Mouse (Mus musculus): ENCODE results near the gene Gpr162. TPM values are rescaled to one million over a fixed set of nuclear protein-coding genes. Genes with fewer than 3 reads are reported as not detected.
"Not testable (repeated sequence)": the region's sequence is repeated elsewhere in the genome, so short reads cannot be mapped to it uniquely, and the experiment has no call there.

Gpr162 gene
- total RNA-seq, 1 experiment from 2014 or later: 0.32 TPM

DNA sequence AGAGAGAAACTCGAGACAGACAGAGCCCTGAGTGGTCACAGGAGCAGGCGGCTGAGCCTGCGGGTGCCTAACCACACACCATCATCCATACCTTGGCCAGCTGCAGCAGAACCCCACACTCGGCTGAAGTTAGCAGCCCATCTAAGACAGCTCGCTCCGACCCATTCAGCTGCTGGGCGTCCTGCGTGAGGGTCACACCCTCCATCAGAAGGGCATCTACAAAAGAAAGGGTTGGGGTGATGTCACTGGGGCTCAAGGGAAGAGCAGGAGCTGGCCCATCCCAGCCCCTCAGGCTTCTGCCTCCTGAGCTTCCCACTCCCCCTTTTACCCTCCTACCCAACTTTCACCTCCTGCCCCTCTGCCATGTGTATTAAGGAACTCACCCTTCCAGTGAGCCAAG, 13.2 kb downstream of the Gpr162 start:
- no peak for ATAC-seq (replicated peaks; ENCODE audit: low read depth, poor library complexity, severe bottlenecking)

DNA sequence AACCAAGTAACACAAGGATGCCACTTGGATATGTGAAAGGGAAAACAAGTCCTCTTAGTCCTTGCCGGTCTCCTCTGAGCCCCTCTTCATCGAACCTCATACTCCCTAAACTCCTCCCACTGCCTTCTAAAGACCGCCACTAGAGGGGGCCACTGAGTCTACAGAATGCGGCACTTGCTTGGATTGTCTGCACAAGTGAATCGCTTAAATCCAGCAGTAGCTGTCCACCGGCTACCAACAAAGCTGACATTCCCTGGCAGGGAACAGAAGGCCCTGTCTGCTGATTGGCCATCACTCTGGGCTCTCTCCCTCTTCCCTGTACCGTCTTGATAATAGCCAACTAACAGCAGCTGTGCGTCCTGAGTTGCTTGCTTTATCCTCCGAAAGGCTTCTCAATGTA, 16.5 kb downstream of the Gpr162 start:
- ATAC-seq (replicated peaks; ENCODE audit: low read depth, poor library complexity, severe bottlenecking): peak; percentile 97

DNA sequence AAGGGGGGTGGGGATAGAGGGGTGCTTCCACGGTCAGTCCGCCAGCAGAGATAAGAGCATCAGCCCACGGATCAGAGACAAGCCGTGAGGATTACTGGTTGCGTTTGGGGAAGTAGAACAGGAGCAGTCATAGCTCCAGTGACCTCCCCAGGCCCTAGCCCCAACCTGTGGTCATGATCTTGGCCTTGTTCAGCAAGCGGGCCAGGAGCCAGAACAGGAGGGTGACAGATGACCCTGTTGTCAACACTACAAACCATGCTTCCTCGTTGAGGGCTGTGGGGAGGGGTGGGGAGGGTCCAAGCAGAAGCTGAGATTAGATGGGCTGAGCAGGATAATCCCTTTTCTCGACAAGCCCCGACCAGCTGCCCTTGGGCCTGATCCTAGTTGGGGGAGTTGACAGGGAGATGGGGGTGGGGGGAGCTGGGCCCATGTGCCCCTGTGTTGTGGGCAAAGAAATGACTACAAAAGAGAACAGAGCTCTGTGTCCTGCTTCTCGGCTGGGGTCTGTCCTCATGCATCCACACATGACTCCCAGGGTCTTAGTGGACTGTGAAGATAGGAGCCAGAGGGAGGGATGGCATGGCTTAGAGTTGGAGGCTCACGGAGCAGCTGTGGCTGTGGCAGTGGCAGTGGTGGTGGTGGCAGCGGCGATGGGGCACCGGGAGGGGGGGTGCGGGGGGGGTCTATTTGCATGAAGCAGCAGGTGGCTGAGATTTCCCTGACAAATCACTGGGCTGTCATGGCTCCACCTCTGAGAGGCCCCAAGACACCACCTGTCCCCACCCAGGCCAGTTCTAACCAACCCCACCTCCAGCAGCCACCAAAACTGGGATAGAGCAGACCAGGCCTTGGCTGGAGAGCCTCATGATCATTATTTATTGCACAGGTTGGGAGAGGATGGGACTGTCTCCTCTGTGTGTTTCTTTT, 23.3 kb downstream of the Gpr162 start, which contains the start of gene Gnb3:
Gene Gnb3, minus strand, starts transcription at position 35 of the 927 bp plus-strand sequence.
- peak; percentile 78 for ATAC-seq (replicated peaks; ENCODE audit: low read depth, poor library complexity, severe bottlenecking)

DNA sequence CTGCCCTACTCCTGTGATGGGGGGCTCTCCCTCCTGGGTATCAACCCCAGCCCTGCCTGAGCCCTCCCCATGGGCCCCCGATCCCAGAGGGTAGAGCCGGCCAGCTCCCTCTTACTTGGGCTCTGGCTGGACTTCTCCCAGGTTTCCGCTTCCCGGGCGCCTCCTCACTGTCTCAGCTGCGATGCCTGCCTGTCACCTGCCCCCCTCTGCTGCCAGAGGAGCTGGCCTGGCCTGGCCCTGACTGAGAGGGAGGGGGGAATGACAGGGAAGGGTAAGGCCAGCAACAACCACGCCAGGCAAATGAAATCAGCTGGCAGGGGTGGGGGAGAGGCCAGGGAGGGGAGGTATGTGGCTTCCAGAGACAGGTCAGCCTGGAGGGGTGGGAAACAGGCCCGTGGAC, 24.0 kb downstream of the Gpr162 start:
- ATAC-seq (replicated peaks; ENCODE audit: low read depth, poor library complexity, severe bottlenecking): no peak; the same call in 1 of the 2 replicates

DNA sequence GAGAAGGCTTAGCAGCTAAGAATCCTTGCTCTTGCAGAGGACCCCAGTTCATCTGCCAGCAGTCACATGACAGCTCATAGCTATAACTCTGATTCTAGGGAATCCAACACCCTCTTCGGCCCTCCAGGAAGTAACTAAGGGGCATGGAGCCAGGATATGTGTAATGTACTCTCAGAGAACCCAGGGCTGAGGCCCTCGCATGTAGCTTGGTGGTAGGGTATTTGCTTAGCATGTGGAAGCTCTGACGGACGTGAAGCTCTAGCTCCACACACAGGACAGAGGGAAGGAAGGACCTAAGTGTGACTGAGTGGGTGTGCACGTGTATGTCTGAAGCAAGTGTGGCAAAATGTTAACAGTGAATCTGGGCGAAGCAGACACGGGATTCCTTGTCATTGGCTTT, 27.4 kb downstream of the Gpr162 start:
- ATAC-seq (replicated peaks; ENCODE audit: low read depth, poor library complexity, severe bottlenecking): no peak

DNA sequence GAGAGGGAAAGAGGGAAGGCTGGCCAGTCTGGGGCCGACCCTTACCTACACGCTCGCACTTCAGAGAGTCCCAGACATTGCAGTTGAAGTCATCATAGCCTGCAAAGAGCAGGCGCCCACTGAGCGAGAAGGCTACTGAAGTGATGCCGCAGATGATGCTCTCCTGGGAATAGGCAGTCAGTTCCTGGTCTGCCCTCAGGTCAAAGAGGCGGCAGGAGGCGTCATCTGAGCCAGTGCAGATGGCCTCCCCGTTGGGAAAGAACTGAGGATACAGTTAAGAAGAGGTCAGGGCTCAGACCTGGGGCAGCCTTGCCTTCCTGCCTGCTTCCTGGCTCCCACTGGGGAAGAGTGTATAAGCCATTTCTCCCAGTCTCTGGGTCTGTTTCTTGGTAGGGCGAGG, 28.3 kb downstream of the Gpr162 start:
- ATAC-seq (replicated peaks; ENCODE audit: low read depth, poor library complexity, severe bottlenecking): no peak

DNA sequence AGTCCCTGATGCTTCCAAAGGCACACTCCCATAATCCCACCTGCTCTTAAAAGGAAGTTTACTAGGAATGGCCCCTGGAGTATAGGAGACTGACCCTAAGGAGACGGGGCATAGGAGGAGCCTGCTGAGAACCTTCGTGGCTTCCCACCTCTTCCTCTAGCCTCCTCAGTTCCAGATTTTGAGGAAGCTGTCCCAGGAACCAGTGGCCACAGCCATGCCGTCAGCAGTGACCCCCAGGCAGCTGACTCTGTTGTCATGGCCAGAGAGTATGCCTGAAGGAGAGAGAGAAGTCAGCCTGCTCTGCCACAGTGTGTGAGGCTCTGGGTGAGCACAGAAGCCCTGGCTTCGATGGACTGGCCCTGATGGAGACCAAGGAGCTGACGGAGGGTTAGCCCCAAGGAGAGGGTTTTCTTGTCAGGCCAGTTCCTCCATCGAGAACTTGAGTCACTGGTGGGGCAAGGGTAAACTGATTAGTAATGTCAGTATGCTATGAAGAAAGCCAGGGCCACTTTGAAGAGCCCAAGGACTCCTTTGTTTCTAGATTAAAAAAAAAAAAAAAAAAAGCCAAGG, 29.2 kb downstream of the Gpr162 start:
- no peak for ATAC-seq (replicated peaks; ENCODE audit: low read depth, poor library complexity, severe bottlenecking)

DNA sequence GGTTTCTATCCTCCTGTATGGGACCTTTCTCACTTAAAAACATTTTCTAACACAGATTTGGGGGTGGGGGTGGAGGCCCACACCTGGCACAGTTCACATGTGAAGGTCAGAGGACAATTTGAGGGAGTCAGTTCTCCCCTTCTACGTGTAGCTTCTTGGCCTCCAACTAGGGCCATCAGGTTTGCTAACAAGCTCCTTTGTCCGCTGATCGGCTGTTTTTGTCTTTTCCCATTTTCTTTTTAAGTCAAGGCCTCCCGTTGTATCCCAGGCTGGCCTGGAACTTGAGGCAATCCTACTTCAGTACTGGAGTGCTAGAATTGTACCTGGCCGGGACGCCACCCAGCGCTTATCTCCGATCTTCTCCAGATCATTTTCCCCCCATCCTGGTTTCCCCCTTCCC, 32.1 kb downstream of the Gpr162 start:
- no peak for ATAC-seq (replicated peaks; ENCODE audit: low read depth, poor library complexity, severe bottlenecking)

DNA sequence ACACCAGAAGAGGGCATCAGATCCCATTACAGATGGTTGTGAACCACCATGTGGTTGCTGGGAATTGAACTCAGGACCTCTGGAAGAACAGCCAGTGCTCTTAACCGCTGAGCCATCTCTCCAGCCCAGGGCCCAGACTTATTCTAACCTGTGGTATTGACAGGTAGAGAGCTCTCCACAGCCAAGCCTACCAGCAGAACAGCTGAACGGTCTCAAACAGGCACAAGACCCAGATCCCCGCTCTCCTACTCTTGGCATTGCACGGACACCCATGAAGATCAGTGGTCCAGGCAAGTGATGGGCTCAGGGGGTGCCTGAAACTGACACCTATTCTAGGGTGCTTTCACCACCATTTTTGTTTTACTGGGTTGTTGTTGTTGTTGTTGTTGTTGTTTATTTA, 32.6 kb downstream of the Gpr162 start:
- not testable (repeated sequence) for ATAC-seq (replicated peaks; ENCODE audit: low read depth, poor library complexity, severe bottlenecking)

DNA sequence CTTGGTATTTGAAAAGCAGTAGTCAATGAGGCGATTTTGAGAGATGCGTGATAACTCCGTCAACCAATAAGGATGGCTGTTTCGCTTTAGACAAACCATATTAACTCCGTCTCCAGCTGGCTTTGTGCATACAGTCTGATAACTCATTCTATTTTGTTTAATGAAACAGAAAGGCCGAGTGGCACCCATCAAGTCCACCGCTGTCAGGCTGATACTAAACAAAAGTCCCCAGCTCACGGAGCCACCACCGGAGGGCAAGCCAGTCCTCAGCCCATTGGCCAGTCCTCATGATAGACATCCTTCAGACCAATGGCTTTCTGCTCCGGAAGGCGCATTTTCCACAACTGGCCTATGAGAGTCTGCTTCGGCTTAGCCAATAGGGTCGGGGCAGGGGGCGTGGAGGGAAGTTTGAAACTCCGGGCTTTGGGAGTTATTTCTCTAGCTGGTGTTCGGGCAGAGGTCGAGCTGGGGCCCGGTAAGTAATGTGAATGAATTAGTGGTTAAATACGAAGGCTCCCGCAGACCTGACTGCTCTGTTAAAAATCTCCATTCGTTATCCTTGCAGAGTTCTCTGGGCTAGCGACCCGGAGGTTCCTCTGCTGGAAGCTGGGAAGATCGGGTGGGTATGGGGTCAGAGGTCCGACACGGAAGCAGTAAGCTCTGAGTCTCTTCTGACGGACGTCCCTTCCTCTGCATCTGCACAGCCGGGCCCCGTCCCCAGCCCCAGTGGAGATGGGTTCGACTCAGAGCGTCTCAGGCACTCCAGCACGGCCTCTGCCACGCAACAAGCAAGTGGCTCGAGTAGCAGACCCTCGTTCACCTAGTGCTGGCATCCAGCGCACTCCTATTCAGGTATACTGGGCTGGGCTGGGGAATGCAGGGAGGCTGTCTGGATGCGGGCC, 33.7 kb downstream of the Gpr162 start:
- peak; percentile 61 for ATAC-seq (replicated peaks; ENCODE audit: low read depth, poor library complexity, severe bottlenecking)

DNA sequence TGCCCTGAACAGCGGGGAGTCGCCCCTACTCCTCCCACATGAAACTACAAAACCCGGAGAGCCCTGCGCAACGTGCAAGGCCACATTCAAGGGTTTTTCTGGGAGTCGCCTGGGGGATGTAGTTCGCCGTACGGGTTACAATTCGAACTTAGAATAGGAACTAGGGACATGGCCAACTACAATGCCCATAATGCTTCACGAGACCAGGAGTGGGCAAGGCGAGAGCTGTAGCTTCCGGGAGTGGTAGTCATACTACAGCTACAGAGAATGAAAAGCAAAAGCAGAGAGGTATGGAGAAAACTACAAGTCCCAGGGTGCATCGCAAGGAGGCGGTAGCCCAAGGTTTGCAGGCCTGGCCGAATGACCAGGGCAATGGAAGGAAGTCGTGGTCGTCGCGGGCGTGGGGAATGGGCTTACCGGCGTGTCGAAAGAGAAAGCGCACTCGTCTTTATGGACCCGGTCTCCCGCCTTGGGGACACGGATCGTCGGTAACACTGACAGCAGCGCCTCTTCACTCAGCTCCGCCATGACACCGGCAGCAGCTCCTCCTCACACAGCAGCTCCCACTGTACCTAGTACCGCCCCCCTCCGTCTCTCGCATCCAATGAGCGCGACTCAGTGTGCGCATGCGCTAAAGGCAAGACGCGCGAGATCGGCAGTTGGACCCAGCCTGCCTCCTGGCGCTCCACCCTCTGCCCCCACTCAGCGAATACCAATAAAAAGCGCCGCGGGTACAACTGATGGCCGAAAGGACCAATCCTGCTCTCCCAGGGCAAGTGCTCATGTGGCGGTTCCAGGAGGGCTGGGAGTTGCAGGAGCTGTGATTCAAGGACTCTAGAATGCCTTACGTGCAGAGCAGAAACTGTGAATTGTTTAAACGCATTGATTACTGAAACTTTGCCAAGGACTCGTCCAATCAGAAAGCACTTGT, 34.6 kb downstream of the Gpr162 start, which contains the start of the genes Usp5 and Cdca3:
Gene Usp5, minus strand, starts transcription at position 617 of the 931 bp plus-strand sequence.
Gene Cdca3, plus strand, starts transcription at position 680 of the 931 bp plus-strand sequence.
- ATAC-seq (replicated peaks; ENCODE audit: low read depth, poor library complexity, severe bottlenecking): peak; percentile 75

DNA sequence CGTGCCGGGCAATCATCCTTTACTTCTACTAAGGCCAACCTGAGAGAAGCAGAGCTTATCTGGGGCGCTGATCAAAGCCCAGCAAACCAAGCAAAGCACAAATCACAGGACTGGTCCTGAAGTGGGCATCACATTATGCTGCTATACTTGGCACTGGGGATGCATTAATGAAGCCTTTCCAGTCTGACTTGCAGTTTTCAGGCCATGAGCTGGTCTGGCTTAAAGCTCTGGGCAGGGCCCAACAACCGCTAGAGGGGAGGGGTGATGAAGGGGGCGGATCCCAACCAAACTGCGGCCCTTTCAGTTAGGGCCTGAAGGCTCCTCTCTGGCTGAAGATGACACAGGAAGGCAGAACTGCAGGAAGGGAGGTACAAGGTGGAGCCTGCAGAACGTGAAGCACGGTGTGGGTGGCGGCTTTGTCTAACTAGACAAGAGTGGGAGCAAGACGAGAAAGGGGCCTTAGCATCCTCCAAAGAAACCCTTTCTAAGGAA, 35.6 kb downstream of the Gpr162 start:
- peak; percentile 34 for ATAC-seq (replicated peaks; ENCODE audit: low read depth, poor library complexity, severe bottlenecking)

DNA sequence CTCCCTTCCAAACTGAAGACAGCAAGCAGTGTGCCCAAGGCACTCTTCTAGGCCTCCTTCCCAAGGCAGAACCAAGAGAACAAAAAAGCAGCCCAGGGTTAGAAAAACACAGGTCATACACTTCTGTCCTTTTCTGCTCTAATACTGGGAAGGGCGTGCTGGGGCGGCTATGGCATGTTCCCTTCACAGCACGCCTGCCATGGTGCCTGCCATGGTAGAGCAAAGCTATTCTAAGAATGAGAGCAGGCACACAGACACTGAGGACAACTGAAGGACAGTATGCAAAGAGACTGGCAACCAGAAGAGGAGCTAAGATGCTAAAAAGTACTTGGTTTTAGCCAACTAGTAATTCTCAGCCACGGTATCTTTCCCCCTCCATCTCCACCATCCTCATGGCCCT, 41.7 kb downstream of the Gpr162 start:
- ATAC-seq (replicated peaks; ENCODE audit: low read depth, poor library complexity, severe bottlenecking): no peak

DNA sequence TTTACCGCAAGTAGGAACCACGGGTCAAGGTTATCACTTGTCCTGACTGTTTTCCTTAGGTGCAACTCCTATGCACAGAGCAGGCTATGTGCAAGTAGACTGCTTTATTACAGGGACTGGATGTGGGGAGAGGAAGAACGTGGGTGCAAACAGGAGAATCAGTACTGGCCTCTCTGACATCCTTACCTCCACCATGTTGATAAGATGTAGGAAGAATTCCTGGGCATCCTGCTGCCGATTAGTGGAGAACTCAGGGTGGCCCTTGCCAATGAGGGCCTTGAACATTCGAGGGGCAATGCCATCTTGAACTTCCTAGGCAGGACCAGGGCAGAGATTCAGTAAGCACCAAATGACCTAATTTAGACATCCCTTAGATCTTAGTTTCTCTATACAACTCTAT, 42.9 kb downstream of the Gpr162 start:
- ATAC-seq (replicated peaks; ENCODE audit: low read depth, poor library complexity, severe bottlenecking): no peak

DNA sequence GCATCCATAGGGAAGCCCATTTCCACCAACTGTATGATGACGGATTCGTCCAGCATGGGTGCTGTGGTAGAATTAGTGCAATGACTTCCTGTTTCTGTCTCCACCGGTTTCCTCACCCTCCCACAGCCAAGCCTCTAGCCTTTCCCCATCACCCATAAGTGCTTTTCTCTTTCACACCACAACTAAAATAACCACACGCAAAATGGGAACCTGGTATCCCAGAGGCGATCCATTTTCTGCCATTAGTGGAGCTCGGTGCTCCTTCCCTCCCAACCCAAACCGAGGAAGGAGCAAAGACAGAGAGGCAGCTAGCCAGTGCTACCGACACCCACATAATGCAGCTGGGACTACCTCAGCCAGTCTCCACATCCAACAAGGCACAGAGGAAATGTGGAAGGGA, 45.8 kb downstream of the Gpr162 start:
- peak; percentile 55 for ATAC-seq (replicated peaks; ENCODE audit: low read depth, poor library complexity, severe bottlenecking)

DNA sequence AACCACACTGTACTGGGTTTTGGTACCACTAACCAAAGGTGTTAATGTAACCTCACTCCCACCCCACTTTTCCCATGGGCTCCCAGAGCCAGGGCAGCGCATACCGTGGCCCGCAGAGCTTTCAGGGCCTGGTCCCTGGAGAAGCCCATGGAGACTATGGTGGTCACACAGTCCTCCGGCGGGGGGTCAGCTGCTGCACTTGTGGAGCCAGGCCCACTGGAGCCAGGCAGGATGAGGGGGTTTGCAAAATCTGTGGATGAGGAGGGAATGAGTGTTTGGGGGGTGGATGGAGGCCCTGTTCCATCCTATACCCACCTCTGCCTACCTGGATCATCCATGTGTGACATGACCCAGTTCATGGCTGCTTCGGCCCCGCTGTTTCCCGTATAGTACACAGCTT, 46.2 kb downstream of the Gpr162 start:
- no peak for ATAC-seq (replicated peaks; ENCODE audit: low read depth, poor library complexity, severe bottlenecking)

DNA sequence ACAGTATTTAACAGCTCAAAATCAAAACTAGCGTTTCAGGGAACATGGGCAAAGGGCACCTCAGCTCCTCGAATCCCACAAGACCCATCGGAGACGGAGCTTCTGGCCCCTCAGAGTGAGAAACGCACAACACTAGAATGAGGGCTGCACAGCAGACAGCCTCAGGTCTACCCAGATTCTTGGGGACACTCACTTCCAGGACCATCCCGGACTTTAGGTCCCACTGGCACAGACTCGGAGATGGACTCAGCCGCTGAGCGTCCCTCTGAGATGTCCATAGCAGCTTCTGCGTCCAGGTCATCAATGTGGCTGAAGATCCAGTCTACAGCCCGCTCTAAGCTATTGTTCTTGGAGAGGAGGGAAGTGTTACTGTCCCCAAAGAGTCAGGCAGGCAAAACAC, 46.7 kb downstream of the Gpr162 start:
- ATAC-seq (replicated peaks; ENCODE audit: low read depth, poor library complexity, severe bottlenecking): no peak

DNA sequence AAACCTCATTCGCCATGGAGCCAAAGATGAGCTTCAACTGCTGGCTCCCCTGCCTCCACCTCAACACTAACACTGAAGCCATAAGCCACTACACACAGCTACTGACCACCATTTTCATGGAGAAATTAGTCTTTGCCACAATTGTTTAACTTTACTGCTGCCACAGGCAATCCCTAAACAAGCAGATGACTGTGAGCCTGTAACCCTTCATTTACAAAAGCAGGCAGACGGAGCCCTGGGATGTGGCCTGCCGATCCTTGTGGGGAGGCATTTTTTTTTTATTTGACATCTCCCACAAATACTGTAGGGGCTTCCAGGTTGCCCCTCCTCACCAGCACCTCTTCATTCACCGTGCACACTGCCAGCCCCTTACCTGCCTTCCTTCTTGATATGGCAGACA, 47.2 kb downstream of the Gpr162 start:
- ATAC-seq (replicated peaks; ENCODE audit: low read depth, poor library complexity, severe bottlenecking): no peak
